Mouse (Mus musculus): ENCODE data around the gene Mfsd4b5.
"Not testable (repeated sequence)": the region's sequence is repeated elsewhere in the genome, so short reads cannot be mapped to it uniquely, and the experiment has no call there.

Gene Mfsd4b5

DNA sequence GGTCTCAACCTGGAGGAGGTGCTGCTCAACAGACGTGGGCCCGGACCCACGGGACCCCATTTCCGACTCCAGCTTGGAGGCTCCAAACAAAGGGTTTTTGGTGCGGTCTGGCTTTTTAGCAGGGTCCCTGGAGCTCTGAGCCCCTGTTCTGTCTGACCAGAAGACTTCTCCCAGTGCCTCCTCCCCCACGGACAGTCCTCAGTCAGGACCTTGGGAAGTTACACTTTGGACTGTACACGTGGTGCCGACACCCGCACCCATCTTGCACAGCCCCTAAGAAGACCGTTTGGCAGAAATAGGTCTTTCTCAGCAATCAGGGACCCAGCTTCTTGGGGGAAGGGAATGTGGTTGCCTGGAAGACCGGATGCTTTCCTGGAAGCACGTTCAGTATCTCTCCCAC lies at the start of gene Mfsd4b5:
Mfsd4b5 (minus strand) TSS at position 181 of the 400 bp plus-strand sequence.
- DNase-seq (ENCODE audit: low spot score in 2 of 2), result no peak

DNA sequence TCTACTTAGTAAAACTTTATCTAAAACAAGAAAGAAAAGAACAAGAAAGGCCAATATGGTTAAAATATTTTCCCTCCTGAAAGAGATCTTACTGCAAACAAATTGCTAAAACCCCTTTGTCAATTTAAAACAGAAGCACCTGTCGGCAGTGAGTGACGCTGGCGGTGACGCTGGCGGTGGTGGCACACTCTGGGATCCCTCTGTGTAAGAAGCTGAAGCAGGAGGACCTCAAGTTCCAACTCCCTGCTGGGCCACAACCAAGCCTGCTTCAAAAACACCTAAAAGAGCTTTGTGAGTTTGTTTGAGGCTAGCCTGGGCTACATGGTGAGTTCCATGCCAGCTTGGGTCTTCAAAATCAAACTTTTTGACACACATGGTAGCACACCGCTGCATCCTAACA lies 48.5 kb upstream of the Mfsd4b5 start:
- peak in 1 of 2 experiments; percentile 3 for DNase-seq (ENCODE audit: low spot score in 2 of 2)

- DNase-seq (ENCODE audit: low spot score in 2 of 2), result peak in 1 of 2 experiments; percentile 1
These were observed 46.5 kb upstream of the Mfsd4b5 start for GRCm38 (mm10) chr10:40032897-40033296.

GRCm38 (mm10) chr10:40030716-40031115 lies 44.3 kb upstream of the Mfsd4b5 start:
- no peak for DNase-seq (ENCODE audit: low spot score in 2 of 2)

- DNase-seq (ENCODE audit: low spot score in 2 of 2), result no peak
These were observed 43.2 kb upstream of the Mfsd4b5 start for GRCm38 (mm10) chr10:40029610-40030009.

DNA sequence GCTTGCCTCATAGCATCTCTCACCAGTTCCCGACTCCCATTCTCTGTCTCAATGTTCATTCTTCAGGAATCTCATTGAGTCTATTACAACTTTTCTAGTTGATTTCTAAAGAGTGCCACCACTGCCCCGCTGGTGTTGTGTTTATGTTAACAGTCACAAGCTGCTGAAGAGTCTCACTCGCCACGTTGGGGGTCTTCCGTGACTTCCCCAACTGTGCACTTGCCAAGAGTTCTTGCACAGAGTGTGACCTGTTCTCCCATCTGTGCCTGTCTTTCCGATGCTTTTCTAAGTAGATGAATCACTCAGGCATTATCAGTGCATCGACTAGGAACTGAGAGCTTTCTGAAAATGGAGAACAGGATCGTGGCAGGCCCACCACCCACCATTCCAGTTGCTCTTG lies 41.6 kb upstream of the Mfsd4b5 start:
- no peak for DNase-seq (ENCODE audit: low spot score in 2 of 2)

- no peak for DNase-seq (ENCODE audit: low spot score in 2 of 2)
These were observed 40.1 kb upstream of the Mfsd4b5 start for GRCm38 (mm10) chr10:40026546-40026945.

- DNase-seq (ENCODE audit: low spot score in 2 of 2), result no peak
These were observed 39.1 kb upstream of the Mfsd4b5 start for GRCm38 (mm10) chr10:40025560-40025959.

DNA sequence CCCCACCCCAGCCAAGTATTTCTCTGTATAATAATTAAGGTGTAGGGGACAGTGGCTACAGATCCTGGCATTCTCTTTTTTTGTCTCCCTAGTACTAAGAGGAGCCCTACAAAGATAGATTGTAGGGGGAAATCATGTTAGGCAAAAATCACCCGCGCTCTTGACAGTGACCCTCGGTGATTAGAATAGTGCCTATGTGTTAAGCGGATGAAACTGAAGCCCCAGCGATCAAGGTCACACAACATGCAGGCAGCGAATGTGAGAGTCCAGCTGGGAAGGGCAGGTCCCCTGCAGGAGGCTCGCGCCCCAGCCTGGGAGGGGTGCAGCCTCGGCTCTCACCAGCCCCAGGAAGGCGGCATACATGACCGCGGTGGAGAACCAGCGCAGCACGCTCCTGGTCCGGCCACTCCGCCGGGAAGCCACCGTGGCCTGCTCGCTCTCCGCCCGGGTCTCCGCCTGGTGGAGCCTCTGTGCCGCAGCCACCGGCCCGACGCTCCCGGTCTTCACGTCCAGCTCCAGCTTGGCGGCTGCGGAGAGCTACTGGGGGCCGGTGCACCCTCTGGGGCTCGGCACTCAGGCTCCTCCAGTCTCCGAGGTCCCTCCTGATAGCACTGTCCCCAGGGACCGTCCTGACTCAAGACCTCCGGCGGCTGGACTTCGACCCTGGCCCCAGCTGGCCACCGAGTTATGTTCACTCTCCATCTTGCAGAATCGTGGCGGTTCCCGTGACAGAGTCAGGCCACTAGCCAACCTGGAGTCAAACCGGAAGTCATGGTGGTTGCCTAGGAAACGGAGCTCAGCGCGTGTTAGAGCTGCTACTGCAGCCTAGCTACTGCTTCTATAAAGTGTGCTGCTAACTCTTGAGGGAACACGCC lies 38.3 kb upstream of the Mfsd4b5 start, which contains the start of gene Mfsd4b1:
Mfsd4b1 (minus strand) TSS at position 715 of the 875 bp plus-strand sequence.
- DNase-seq (ENCODE audit: low spot score in 2 of 2), result peak; percentile 13 to 70

GRCm38 (mm10) chr10:40020401-40020800 lies 34.0 kb upstream of the Mfsd4b5 start:
- DNase-seq (ENCODE audit: low spot score in 2 of 2), result no peak

DNA sequence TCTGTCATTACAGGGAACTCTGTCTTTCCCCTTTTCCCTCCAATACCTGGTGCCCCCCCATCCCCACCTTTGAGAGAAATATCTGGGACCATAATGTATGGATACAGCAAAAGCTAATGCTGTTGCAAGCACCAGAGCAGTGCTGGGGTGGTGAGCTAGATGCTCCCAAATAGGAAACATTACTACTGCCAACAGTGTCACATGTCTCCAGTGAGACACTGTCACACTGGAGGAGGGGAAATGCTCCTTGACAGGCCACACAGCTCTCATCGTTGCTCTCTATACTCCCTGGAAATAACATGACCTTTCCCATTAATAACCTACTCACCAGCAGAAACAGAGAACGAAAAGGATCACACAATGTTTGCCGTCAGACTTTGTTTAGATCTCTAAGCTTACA lies 33.0 kb upstream of the Mfsd4b5 start:
- DNase-seq (ENCODE audit: low spot score in 2 of 2), result no peak

- DNase-seq (ENCODE audit: low spot score in 2 of 2), result no peak
These were observed 31.9 kb upstream of the Mfsd4b5 start for GRCm38 (mm10) chr10:40018261-40018860.

DNA sequence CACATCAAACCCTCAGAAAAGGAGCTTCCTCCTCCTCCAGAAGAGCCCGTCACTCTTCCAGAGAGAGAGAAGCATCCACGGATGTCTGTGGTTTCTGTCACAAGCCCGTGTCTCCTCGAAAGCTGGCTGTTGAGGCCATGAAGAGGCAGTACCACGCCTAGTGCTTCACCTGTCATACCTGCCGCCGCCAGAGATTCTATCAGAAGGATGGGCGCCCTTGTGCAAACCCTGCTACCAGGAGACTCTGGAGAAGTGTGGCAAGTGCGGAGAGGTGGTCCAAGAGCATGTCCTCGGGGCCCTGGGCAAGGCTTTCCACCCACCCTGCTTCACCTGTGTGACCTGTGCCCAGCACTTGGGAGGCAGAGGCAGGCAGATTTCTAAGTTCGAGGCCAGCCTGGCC lies 23.1 kb upstream of the Mfsd4b5 start:
- no peak for DNase-seq (ENCODE audit: low spot score in 2 of 2)

DNA sequence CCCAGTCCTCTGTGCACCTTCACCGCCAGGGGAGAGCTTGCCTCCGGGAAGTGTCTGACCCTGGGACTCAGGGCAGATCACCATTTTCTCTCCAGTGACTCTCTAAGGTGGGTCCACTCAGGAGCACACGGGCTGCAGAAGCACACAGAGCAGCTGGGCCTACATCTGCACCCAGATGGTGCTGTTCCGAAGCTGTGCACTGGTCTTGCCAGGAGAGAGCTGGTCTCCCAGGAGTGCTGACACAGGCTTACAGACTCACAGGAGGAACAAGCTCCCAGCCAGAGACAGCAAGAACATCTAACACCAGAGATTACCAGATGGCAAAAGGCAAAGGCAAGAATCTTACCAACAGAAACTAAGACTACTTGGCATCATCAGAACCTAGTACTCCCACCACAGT lies 22.4 kb upstream of the Mfsd4b5 start:
- DNase-seq (ENCODE audit: low spot score in 2 of 2), result not testable (repeated sequence)

DNA sequence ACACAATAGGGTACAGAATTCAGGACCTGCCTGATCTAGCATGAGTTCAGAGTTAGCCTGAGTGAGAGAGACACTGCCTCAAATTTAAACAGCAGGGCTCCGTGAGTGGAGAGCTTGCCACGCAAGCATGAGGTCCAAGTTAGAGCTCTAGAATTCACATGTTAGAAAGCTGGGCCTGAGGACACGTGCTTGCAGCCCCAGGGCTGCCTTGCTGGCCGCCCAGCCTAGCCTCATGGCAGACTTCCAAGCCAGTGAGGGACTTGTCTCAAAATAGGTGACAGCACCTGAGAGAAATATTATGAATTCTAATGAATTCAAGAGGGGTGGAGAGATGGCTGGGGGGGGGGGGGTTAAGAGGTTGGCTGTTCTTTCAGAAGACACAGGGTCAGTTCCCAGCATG lies 21.5 kb upstream of the Mfsd4b5 start:
- no peak for DNase-seq (ENCODE audit: low spot score in 2 of 2)

DNA sequence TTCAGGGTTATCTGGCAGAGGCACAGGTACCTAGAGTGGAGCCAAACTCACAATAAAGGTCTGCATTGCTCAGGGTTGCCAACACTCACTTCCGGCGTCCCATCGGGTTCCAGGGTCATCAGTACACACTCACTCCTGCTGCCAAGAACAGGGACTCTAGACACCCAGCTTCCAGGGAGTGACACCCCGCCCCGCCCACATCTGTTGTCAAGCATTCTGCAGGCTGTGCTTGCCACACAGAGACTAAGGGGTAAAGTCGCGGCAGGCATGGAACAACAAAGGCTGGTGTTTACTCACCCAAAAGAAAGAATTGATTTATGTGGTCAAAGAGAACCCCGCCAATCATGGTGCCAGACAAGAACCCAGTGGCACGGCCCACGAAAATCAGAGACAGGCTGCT lies 20.5 kb upstream of the Mfsd4b5 start:
- no peak for DNase-seq (ENCODE audit: low spot score in 2 of 2)

GRCm38 (mm10) chr10:40000746-40001145 lies 14.3 kb upstream of the Mfsd4b5 start:
- DNase-seq (ENCODE audit: low spot score in 2 of 2), result no peak

DNA sequence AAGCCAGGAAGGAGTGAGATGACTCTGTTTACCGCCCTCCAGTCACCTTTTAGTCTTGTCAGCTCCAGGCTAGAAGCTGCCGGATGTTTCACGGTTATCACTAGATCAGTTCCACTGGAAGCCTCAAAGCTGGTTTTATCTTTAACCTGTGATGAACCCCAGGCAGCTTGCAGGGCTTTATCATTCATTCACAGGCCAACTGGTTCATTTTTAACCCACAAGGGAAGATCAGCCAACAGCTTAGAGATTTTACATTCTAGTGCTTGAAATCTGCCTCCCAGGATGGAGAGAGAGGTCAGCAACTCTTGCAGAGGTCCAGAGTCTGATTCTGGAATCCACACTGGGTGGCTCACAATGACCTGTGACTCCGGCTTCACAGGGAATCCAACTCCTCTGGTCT lies 4.7 kb upstream of the Mfsd4b5 start:
- DNase-seq (ENCODE audit: low spot score in 2 of 2), result no peak

DNA sequence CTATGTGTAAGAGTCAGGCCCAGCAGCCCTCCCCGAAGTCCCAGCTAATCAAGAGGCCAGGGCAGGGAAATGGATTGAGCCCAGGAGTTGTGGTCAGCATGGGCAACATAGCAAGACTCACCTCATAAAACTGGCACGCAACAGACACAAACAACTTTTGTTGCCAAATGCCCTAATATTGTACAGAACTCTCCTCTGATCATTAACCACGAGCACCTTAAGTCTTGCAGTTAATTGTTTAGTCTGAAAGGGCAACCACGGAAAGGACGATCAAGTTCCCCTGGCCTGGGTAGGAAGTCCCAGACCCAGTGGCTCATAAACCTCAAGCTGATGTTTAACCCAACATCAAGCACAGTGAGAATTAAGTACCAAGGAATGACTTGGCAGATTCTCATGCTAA lies 3.8 kb downstream of the Mfsd4b5 start:
- DNase-seq (ENCODE audit: low spot score in 2 of 2), result no peak

- no peak for DNase-seq (ENCODE audit: low spot score in 2 of 2)
These were observed 8.2 kb downstream of the Mfsd4b5 start for GRCm38 (mm10) chr10:39978231-39978630.

- DNase-seq (ENCODE audit: low spot score in 2 of 2), result no peak
These were observed 9.1 kb downstream of the Mfsd4b5 start for GRCm38 (mm10) chr10:39977346-39977745.

GRCm38 (mm10) chr10:39975771-39976170 lies 10.7 kb downstream of the Mfsd4b5 start:
- no peak for DNase-seq (ENCODE audit: low spot score in 2 of 2)

GRCm38 (mm10) chr10:39974982-39975381 lies 11.5 kb downstream of the Mfsd4b5 start:
- DNase-seq (ENCODE audit: low spot score in 2 of 2), result no peak
